Mouse (Mus musculus) adrenal gland, postnatal 25 days (tissue): ENCODE measurements at regions not wholly inside any gene's neighbourhood (a gene's known extent, or its start where the extent isn't known, plus 50 kb on each side); places are given as distances from the start of the nearest gene placed in this dataset.
"Not testable (repeated sequence)": the region's sequence is repeated elsewhere in the genome, so short reads cannot be mapped to it uniquely, and the experiment has no call there.

ENCODE experiments used
- DNase-seq: peaks from one replicate; pipeline ENCODE4 v3.0.0; 2021; ENCODE audit warnings: mixed read lengths

DNA sequence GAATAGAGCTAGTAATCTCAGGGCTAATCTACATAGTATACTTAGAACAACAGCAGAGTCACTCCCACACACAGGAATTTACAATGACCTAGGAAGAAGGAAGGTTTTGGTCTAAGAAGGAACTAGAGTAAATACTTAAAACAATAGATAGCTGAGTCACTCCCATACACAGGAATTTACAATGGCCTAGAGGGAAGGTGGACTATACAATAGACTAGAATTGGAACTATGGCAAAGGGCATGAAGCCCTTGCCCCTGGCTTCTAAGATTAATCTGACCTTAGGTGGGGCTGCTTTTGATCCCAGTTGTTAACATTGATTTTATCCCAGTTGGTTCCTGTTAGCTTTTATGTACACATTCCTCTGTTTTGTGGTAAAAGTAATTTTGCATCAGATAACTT is 427.8 kb upstream of the Clint1 start:
- DNase-seq = not testable (repeated sequence)

DNA sequence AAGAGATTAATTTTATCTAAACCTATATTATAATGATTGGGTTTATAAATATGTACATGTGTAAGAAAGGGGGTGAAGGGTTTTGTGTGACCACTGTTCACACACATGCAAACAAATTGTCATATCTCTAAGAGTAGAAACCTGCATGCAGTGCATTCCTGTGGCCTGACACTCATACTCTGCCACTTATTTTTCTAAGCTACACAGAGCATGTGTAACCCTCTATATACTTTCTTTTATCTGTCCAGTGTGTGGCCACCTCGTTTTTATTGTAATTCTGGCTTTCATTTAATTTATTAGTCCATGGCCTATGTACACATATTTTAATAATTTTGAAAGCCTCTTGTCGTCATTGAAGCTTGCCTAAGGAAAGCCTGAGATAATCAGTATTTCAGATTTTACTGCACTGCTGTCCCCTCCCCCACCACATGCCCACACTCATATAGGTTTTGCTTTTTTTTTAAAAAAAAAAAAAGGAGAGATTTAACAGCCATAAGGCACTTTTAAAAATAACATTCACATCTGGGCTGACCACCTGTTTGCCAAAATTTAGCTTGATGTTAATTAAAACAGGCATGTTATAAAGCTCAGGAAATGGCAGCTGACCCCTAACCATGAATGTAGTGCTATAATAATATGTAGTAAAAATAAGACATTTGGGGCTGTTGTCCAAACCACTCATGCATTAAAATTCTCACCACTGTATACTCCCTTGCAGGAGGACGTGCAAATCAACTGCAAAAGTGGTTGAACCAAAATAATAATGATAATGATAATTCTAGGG is 410.7 kb upstream of the Clint1 start:
- DNase-seq = no peak

DNA sequence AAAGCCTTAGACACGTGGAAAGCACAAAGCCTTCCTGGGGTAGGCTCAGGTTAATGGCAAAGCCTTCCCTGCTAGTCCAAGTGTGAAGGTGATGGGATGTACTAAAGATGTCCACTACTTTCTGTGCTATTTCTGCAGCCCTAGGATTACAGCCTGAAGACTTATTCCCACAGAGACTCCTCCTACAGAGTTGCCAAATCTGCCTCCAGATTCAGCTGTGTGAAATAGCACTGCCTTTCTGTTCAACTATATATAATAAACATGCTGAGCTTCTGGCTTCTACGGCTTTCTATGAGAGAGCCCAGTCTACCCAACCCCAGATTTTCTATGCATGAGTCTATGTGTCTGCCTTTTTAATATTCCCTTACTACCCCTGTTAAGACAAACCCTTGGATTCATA is 405.3 kb upstream of the Clint1 start:
- no peak for DNase-seq

GRCm38 (mm10) chr11:45454234-45454633 is 397.6 kb upstream of the Clint1 start:
- DNase-seq = no peak

- DNase-seq = peak; percentile 54
Observed at GRCm38 (mm10) chr11:45454933-45455332, 396.9 kb upstream of the Clint1 start.

- DNase-seq = no peak
Observed at GRCm38 (mm10) chr11:45456724-45457123, 395.1 kb upstream of the Clint1 start.

- DNase-seq = no peak
Observed at GRCm38 (mm10) chr11:45457597-45457996, 394.3 kb upstream of the Clint1 start.

DNA sequence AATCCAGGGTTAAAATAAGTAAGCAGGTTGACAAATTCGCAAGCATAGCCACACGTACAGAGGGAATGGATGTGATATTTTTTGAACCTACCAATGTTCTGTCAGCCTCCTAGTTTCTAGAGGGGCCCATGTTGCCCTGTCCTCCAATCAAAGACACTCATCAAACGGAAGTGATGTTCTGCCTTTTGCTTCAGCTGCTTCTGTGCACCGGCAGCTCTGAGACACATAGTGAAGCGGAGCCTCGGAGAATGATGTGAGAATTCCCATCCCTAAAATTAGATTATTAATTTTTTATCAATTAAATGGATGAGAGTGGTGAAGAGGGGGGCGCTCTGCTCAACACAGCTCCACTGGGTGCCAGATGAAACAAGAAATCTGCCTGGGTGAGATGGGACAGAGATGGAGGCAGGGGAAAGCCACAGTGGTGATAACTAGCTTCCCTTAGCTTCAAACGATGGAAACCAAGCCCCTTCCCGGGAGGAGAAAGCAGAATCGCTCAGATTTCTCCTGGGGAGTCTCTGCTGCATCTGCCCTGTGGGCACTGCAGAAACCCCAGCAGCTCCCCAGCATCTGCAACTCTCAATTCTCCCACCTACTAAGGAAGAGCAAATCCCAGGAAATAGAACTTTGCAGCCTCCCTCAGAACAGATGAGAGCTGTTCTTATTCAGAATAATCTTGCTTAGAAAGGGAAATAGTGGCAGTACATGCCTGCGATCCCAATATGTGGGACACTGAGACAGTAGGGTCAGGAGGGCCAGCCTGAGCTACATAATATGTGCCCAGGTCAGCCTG is 391.7 kb upstream of the Clint1 start:
- no peak for DNase-seq

DNA sequence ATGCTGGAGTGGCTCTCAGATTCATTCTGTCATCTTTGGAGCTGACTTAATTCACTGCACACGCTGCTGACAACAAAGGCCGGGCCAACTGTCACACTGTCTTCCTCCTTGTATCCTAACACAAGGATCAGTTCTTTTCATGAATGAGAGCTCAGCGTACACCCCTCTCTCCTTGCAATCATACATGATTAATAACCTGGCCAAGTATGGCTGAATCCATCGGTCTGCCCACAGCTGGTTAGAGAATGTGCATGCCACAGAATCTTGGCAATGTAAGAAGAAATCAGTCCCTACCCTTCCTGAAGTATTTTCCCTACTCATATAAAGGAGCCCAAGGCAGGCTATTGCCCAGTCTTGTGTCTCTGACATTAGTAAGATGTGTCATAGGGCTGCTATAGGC is 387.4 kb upstream of the Clint1 start:
- DNase-seq = no peak

DNA sequence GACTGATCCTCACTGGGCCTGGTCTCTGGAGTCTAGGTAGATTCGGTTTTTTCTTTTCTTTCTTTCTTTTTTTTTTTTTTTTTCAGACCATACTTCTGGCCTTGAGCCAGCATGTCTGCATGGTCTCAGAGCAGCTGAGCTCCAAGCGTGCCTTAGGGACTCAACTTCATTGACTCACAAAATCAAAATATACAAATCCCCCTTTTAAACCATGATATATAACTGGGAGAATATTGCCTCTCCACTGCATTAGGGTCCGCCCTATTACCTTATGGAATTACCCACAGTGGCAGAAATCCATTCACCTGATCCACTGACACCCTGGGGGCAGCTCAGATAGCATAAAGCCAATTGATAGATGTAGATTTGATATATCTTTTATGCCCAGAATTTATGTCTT is 385.5 kb upstream of the Clint1 start:
- no peak for DNase-seq

DNA sequence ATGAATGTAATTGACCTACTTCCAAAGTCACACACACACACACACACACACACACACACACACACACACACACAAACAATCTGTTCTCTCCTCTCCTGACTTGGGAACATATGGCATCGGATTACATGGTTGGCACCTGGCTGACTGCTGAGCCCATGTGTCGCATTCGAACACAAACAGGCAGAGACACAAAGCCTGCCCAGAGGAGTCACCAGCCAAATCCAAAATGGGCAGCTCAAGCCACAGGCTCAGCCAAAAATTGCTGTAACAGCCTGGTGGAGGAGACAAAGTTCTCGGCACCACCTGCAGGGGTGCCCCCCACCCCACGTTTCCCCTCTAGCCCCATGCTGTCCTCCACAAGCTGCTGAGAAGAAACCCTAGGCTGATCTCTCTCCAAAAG is 379.7 kb upstream of the Clint1 start:
- DNase-seq = peak; percentile 4

DNA sequence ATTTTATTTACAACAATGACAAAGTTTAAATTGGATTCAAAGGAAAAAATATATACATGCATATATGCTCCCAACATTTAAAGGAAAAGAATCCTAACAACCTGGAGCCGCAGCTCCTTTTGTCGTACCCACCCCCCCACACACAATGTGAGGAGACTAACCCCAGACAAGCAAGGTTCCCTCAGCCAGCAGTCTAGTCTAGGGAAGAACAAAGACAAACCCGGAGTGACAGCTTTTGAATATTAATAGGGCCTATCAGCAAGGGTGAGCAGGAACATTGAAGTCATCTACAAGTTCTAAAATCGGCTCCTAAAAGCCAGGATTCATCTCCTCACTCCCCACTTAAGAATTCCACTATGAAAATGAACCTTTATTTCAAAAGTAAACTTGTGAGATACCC is 374.9 kb upstream of the Clint1 start:
- DNase-seq = no peak

GRCm38 (mm10) chr11:45485950-45486349 is 365.9 kb upstream of the Clint1 start:
- no peak for DNase-seq

DNA sequence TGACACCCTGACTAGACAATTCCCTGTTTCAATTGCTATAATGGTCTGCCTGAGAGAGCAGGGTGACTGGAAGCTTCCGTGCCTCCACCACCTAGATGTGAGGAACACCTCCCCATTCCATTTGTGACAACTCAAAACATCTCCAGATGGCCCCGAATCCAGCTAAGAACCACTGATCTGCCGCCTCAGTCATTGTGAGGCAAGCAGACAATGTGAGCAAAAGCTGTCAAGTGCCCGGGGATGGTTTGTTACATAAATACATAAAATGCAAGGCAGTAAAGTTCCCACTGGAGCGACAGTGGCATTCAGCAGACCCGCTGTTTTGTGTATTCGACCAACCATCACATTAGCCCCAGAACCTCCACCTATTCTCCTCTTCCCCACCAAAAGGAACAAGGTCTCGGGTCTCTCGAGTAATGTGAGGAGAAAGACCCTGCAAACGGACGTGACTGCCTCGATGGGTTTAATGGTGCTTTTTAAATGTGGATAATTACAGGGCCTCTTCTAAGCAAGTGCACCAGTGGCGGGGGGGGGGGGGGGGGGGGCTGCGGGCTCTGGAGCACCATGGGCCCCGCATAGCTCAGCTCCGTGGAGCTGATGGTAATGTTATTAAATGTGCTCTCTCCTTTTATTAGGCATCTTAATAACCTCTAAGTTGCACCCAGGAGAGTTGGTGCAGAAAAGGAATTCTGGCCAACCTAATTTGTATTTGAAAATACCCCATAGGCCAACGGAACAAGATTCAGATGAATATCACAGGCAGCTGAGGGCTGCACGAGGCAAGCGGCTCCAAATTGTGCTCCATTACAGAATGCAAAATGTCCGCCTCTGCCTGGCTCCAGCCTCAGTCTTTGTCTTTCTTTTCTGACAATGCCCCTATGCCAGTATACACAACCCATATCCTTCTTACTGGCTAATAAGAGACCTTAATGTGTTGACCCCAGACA is 360.6 kb upstream of the Clint1 start:
- DNase-seq = no peak

DNA sequence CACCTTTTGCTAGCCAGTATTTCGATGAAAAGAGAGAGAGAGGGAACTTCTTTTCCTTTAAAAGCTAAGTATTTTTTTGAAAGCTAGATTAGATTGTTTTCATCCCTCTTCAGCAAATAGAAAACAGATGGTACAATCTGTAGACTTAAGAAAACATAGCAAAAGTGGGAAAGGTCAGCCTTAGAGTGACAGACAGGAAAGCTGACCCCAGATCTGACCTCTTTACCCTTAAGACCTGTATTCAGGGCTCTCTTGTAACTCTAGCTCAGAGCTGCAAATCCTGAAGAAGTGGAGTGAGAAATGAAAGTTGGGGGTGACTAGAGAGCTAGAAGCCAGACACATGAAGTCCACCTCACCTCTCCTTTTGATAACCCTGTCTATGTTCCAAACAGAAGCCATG is 356.6 kb upstream of the Clint1 start:
- DNase-seq = no peak

GRCm38 (mm10) chr11:45508566-45508965 is 343.3 kb upstream of the Clint1 start:
- DNase-seq = peak; percentile 15

- DNase-seq = no peak
Observed at GRCm38 (mm10) chr11:45509278-45509677, 342.6 kb upstream of the Clint1 start.

GRCm38 (mm10) chr11:45514415-45515271 is 337.2 kb upstream of the Clint1 start:
- no peak for DNase-seq

DNA sequence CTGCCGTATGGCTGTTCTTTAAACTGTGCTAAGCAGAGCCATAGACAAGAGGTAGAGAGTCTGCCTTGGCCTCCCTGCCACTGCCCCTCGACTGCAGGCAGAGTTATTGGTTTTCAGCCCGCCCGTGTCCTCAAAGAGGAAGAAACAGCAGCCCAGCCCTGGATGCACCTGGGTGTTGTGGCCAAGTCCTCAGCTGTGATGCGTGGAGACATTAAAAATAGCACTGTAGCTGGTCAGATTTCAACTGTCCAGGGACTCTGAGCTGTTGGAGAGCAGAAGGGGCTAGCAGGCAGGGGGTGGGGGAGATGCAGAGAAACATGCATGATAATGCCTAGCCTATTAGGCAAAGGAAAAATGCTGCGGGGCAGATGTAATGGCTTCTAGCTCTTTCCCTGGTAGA is 327.1 kb upstream of the Clint1 start:
- no peak for DNase-seq

GRCm38 (mm10) chr11:45531044-45531626 is 320.7 kb upstream of the Clint1 start:
- no peak for DNase-seq

DNA sequence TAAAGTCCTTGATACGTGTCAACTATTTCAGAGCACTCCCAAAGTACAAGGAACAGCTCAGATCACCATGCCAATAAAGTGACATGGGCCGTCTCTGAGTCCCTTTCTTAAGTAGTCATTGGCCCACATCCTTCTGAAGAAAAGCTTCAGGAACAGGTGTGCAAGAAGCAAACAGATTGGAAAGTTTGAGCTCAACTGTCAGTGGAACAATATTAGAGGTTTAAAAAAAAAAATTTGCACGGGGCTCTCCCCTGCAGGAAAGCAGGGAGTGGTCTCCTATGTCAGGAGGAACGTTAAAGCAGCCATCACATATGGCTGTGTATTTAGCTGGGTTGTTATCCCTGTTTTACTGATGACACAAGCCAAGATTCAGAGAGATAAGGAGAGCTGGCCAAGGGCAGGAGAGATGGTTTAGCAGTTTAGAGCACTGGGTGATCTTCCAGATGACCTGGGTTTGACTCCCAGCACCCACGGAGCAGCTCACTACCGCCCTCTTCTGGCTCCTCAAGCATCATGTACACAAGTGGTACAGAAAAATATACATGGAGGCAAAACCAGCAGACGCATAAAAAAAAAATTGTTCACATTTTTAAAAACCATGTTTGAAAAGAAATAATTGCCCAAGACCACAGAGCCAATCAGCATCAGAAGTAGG is 318.3 kb upstream of the Clint1 start:
- peak; percentile 33 for DNase-seq
